27 mouse cellular contexts compared by ENCODE assay signal in the genomic region with DNA sequence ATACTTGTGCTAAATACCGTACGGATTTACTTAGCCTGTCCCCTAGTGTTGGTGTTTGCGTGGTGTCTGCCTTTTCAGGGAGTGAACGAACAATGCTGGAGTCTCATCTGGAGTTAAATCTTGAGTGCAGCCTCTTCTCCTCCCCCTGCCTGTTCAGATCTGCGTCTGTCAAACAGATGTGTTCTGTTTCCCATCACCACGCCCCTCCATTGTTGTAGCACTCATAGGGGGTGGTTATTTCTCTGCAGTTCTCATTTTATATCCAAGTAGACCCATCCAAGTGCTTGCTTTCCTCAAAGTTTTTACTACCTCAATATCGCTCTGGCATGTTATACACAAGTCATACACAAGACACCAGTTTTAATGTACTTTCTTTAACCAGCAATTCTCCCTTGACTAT.
DNase-seq lines count a peak whose midpoint lies in the region; ATAC-seq and TF ChIP-seq lines count a peak whose summit lies in the region.
"Had no signal": no experiment of that assay in that cellular context is flagged by ENCODE, and none has a peak within 500 bp of the region (broad histone marks: within the 10 kb centered on the region; RNA-seq: fewer than 3 reads in every experiment).

No protein-coding gene starts in this region.

- no peaks in the 10 kb centered on the region for H3K9me3 ChIP-seq in limb, embryonic 12.5 days
- H3K9me3 ChIP-seq in lung, postnatal 0 days (ENCODE audit: low read length) = no peaks in the 10 kb centered on the region
- H3K9me3 ChIP-seq in midbrain, embryonic 14.5 days (ENCODE audit: control insufficient read depth, low read length) = no peaks in the 10 kb centered on the region
- H3K9me3 ChIP-seq in hindbrain, embryonic 10.5 days = no peaks in the 10 kb centered on the region
- H3K9me3 ChIP-seq: hindbrain, embryonic 12.5 days; liver, embryonic 12.5 days; midbrain, embryonic 15.5 days; neural tube, embryonic 12.5 days had no signal

- peak; percentile 19 for TF ChIP-seq CTCF in lung, postnatal 0 days (IDR thresholded peaks at IDR 0.05)

- H3K4me3 ChIP-seq in limb, embryonic 12.5 days (replicated peaks) = no peak overlapping the region
- H3K4me3 ChIP-seq in lung, postnatal 0 days (ENCODE audit: low read depth, low read length) = no peak overlapping the region
- no peak overlapping the region for H3K4me3 ChIP-seq in midbrain, embryonic 14.5 days (replicated peaks; ENCODE audit: low read depth, low read length)
- no peak overlapping the region for H3K4me3 ChIP-seq in hindbrain, embryonic 10.5 days
- H3K4me3 ChIP-seq: erythroblast, embryonic 14.5 days; hindbrain, embryonic 12.5 days; layer of hippocampus, adult 2 months; liver, embryonic 12.5 days; midbrain, embryonic 15.5 days; neural tube, embryonic 12.5 days had no signal

- H3K4me2 ChIP-seq in limb, embryonic 12.5 days = no peak overlapping the region
- no peak overlapping the region for H3K4me2 ChIP-seq in lung, postnatal 0 days (replicated peaks; ENCODE audit: low read depth, low read length)
- H3K4me2 ChIP-seq in midbrain, embryonic 14.5 days (ENCODE audit: low read length) = no peak overlapping the region
- H3K4me2 ChIP-seq: heart, embryonic 11.5 days; hindbrain, embryonic 12.5 days; liver, embryonic 12.5 days; midbrain, embryonic 15.5 days; neural tube, embryonic 12.5 days had no signal

- WGBS in limb, embryonic 12.5 days = 42% methylated on average over 7 of the region's 7 CpGs
- 54% methylated on average over 7 of the region's 7 CpGs for WGBS in lung, postnatal 0 days
- WGBS in midbrain, embryonic 14.5 days = 75% methylated on average over 7 of the region's 7 CpGs
- WGBS in hindbrain, embryonic 10.5 days = 69% methylated on average over 7 of the region's 7 CpGs

- peak; percentile 36 for DNase-seq in embryo, embryonic 10.5 days (ENCODE audit: low spot score)
- DNase-seq in embryo, embryonic 10 days (ENCODE audit: low spot score) = no peak
- DNase-seq in R1 (ENCODE audit: low read depth, low spot score) = peak; percentile 12
- DNase-seq in lung, postnatal 0 days (ENCODE audit: low spot score) = peak; percentile 62
- no peak for DNase-seq in midbrain, embryonic 14.5 days
- DNase-seq in thymus, postnatal 36 days = no peak
- DNase-seq in hindbrain, embryonic 10.5 days (ENCODE audit: low spot score) = no peak
- DNase-seq: adrenal gland, postnatal 25 days; cerebellum, adult 8-10 months; cerebellum, postnatal 36 days; heart, postnatal 10 days; kidney, adult 2 months; kidney, postnatal 14 days; layer of hippocampus, postnatal 36 days; retina, postnatal 1 day; right cerebral cortex, postnatal 25 days; spleen, adult 18-20 months; thymus, postnatal 14 days had no signal

- H3K36me3 ChIP-seq in limb, embryonic 12.5 days = peaks cover 24% of the 10 kb centered on the region
- H3K36me3 ChIP-seq in lung, postnatal 0 days (ENCODE audit: insufficient read depth, low read length) = no peaks in the 10 kb centered on the region
- peaks cover 15% of the 10 kb centered on the region; the same call in 1 of the 2 replicates for H3K36me3 ChIP-seq in midbrain, embryonic 14.5 days (ENCODE audit: control insufficient read depth, insufficient read depth, low read length)
- H3K36me3 ChIP-seq in hindbrain, embryonic 10.5 days = peaks cover 31% of the 10 kb centered on the region

- H3K27ac ChIP-seq in limb, embryonic 12.5 days = peak overlapping the region; percentile 30
- no peak overlapping the region for H3K27ac ChIP-seq in lung, postnatal 0 days (ENCODE audit: low read length)
- no peak overlapping the region for H3K27ac ChIP-seq in midbrain, embryonic 14.5 days (replicated peaks; ENCODE audit: low read depth, low read length)
- no peak overlapping the region for H3K27ac ChIP-seq in hindbrain, embryonic 10.5 days
- H3K27ac ChIP-seq: hindbrain, embryonic 12.5 days; layer of hippocampus, adult 2 months; liver, embryonic 12.5 days; midbrain, embryonic 15.5 days; neural tube, embryonic 12.5 days had no signal

- no peak overlapping the region for H3K9ac ChIP-seq in limb, embryonic 12.5 days (replicated peaks)
- H3K9ac ChIP-seq in lung, postnatal 0 days (replicated peaks; ENCODE audit: low read depth) = no peak overlapping the region
- H3K9ac ChIP-seq in midbrain, embryonic 14.5 days (replicated peaks; ENCODE audit: low read length) = no peak overlapping the region
- H3K9ac ChIP-seq: hindbrain, embryonic 12.5 days; liver, embryonic 12.5 days; midbrain, embryonic 15.5 days; neural tube, embryonic 12.5 days had no signal

- peak; percentile 63; the same call in 1 of the 2 replicates for ATAC-seq in limb, embryonic 12.5 days (ENCODE audit: insufficient number of reproducible peaks, insufficient read depth, low FRiP score, low TSS enrichment, low read depth)
- peak; percentile 78 for ATAC-seq in lung, postnatal 0 days
- no peak for ATAC-seq in midbrain, embryonic 14.5 days (ENCODE audit: low FRiP score, low TSS enrichment)
- ATAC-seq: forebrain, embryonic 14.5 days; liver, embryonic 12.5 days; midbrain, embryonic 15.5 days had no signal

- no peaks in the 10 kb centered on the region for H3K27me3 ChIP-seq in limb, embryonic 12.5 days
- no peaks in the 10 kb centered on the region for H3K27me3 ChIP-seq in lung, postnatal 0 days (replicated peaks; ENCODE audit: insufficient read depth, low read length)
- H3K27me3 ChIP-seq in midbrain, embryonic 14.5 days (ENCODE audit: control insufficient read depth, insufficient read depth, low read length) = no peaks in the 10 kb centered on the region
- no peaks in the 10 kb centered on the region for H3K27me3 ChIP-seq in hindbrain, embryonic 10.5 days (ENCODE audit: insufficient read depth, poor library complexity, severe bottlenecking)
- H3K27me3 ChIP-seq: hindbrain, embryonic 12.5 days; liver, embryonic 12.5 days; midbrain, embryonic 15.5 days; neural tube, embryonic 12.5 days had no signal

- peaks cover 18% of the 10 kb centered on the region for H3K4me1 ChIP-seq in limb, embryonic 12.5 days (replicated peaks)
- no peaks in the 10 kb centered on the region for H3K4me1 ChIP-seq in lung, postnatal 0 days (ENCODE audit: insufficient read depth, low read depth, low read length)
- H3K4me1 ChIP-seq in midbrain, embryonic 14.5 days (ENCODE audit: control insufficient read depth, insufficient read depth, low read length) = no peaks in the 10 kb centered on the region
- 0 out of 2 replicates have a peak, but pooled peaks cover 4% of the 10 kb centered on the region for H3K4me1 ChIP-seq in hindbrain, embryonic 10.5 days (replicated peaks)
- H3K4me1 ChIP-seq: hindbrain, embryonic 12.5 days; liver, embryonic 12.5 days; midbrain, embryonic 15.5 days had no signal

- no peak for TF ChIP-seq EP300 in lung, postnatal 0 days (IDR thresholded peaks at IDR 0.05)

Comparison
In these comparisons a context has a peak if more than half of its experiments do, and no peak if none do; other contexts are left out.
1. DNase-seq: peak in embryo, embryonic 10.5 days (single experiment), R1 (single experiment) and lung, postnatal 0 days (single experiment); none in embryo, embryonic 10 days (single experiment), midbrain, embryonic 14.5 days (single experiment), thymus, postnatal 36 days (0 of 2) and hindbrain, embryonic 10.5 days (single experiment).